Mouse (Mus musculus): ENCODE data around the gene Tmem184a.

DNA sequence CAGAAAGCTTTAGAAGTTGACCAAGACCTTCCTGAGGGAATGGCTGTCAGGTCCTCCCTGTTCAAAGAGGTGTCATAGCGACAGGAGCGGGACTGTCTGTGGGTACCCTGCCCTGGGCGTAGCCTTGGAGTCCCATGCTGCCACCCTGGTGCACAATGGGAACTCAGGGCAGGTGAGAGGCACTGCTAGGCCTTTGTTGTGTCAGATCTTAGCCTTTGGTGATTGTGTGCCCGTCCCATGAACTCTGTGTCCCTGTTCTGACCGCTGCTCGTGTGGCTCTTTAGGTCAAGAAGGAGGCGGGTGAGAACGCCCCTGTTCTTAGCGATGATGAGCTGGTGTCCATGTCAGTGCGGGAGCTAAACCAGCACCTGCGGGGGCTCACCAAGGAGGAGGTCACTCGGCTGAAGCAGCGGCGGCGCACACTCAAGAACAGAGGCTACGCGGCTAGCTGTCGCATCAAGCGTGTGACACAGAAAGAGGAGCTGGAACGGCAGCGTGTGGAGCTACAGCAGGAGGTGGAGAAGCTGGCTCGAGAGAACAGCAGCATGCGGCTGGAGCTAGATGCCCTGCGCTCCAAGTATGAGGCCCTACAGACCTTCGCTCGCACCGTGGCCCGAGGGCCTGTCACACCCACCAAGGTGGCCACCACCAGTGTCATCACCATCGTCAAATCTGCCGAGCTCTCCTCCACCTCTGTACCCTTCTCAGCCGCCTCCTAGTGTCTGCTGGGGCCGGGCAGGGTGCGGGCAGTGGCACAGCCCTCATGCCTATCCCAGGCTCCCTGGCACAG is 19.7 kb downstream of the Tmem184a start:
- TF ChIP-seq POLR2A (IDR thresholded peaks at IDR 0.05; ENCODE audit: insufficient read depth, low read depth, low read length) (no peak), CTCF (IDR thresholded peaks at IDR 0.05; ENCODE audit: insufficient read depth, low read depth, low read length) (no peak)

All from olfactory bulb, adult 2 months (tissue).